Mouse (Mus musculus) left cerebral cortex, postnatal 10 days (tissue): Measurements from ENCODE around the gene Xcl1. TPM values are rescaled to one million over a fixed set of nuclear protein-coding genes. Genes with fewer than 3 reads are reported as not detected.

Experiments used
- total RNA-seq, 2 experiments: library from RNA; stranded (reverse); gene quantifications; 2 replicates each; pipeline ENCODE4 v1.2.3; 2021

Gene Xcl1
- total RNA-seq, 2 experiments from 2014 or later, result not detected

Other genes starting within 250 kb of the Xcl1 start
- under 1 TPM in 1 of 2 experiments, not detected in 1; 0.47 TPM for gene Dpt, start 138.9 kb downstream of the Xcl1 start, total RNA-seq
- gene Tbx19, start 225.2 kb upstream of the Xcl1 start, total RNA-seq, result not detected